Mouse (Mus musculus) forebrain, embryonic 11.5 days (tissue): Measurements from ENCODE around the gene Cpa3. TPM values are rescaled to one million over a fixed set of nuclear protein-coding genes. Genes with fewer than 3 reads are reported as not detected.

Experiments
- ATAC-seq: fragments of 200-750 bp; cut with Nextera tagmentation; replicated peaks from 2 replicates; pipeline ENCODE4 v1.8.0; 2017; ENCODE audit warnings: moderate TSS enrichment; ENCODE audit not compliant: low FRiP score
- DNase-seq: peaks from one replicate; pipeline ENCODE4 v3.0.0-alpha.2; 2017; ENCODE audit warnings: low spot score
- H3K27ac ChIP-seq: fragments of 300-500 bp; sonication (generic); 2 replicates; pipeline ENCODE4 v1.5.1; 2014; ENCODE audit warnings: low read depth, low read length
- H3K27me3 ChIP-seq: fragments of 300-500 bp; sonication (generic); 2 replicates; pipeline ENCODE4 v1.6.1; 2014; ENCODE audit warnings: mild to moderate bottlenecking, low read length, mixed read lengths; ENCODE audit not compliant: control insufficient read depth, insufficient read depth
- H3K36me3 ChIP-seq: fragments of 300-500 bp; sonication (generic); 2 replicates; pipeline ENCODE4 v1.6.1; 2014; ENCODE audit warnings: mild to moderate bottlenecking, low read length, moderate library complexity, mixed read lengths; ENCODE audit not compliant: control insufficient read depth, insufficient read depth
- H3K4me1 ChIP-seq: fragments of 300-500 bp; sonication (generic); replicated peaks from 2 replicates; pipeline ENCODE4 v1.6.1; 2014; ENCODE audit warnings: low read length, mixed read lengths; ENCODE audit not compliant: control insufficient read depth, insufficient read depth
- H3K4me2 ChIP-seq: fragments of 300-500 bp; sonication (generic); 2 replicates; pipeline ENCODE4 v1.6.1; 2014; ENCODE audit warnings: low read depth, mild to moderate bottlenecking, low read length, moderate library complexity, mixed read lengths; ENCODE audit not compliant: severe bottlenecking
- H3K4me3 ChIP-seq: fragments of 300-500 bp; sonication (generic); 2 replicates; pipeline ENCODE4 v1.5.1; 2014; ENCODE audit warnings: low read depth, low read length
- H3K9ac ChIP-seq: fragments of 300-500 bp; sonication (generic); 2 replicates; pipeline ENCODE4 v1.6.1; 2014; ENCODE audit warnings: low read length
- H3K9me3 ChIP-seq: fragments of 300-500 bp; sonication (generic); 2 replicates; pipeline ENCODE4 v1.6.1; 2016; ENCODE audit warnings: low read length, mixed read lengths; ENCODE audit not compliant: control insufficient read depth
- WGBS: fragments of 180-500 bp; shearing (Covaris S2); extraction: QIAGEN DNeasy Blood & Tissue Kit; methylation state at CpG from one replicate; pipeline ENCODE4 v1.1.7; 2014; 5-methylcytosine and 5-hydroxymethylcytosine counted together
- microRNA-seq: library from miRNA; unstranded; fragments of <30 nt; microRNA quantifications from one replicate; pipeline ENCODE4, GENCODE M21; 2016; ENCODE audit not compliant: insufficient number of aligned reads
- polyA plus RNA-seq: library from polyadenylated mRNA; unstranded; fragments of >200 nt; fragmentation: Nextera tagmentation; extraction: Ambion mirVana; gene quantifications from 2 replicates; pipeline ENCODE4 v1.2.1, GENCODE M21; 2014

The Cpa3 gene
- polyA plus RNA-seq, 1 experiment from 2014 or later, result 0.29 TPM

GRCm38 (mm10) chr3:20167487-20167886, 74.5 kb downstream of the Cpa3 start:
- Histone ChIP-seq H3K9ac (no peak overlapping the region), H3K27me3 (no peaks in the 10 kb centered on the region), H3K4me2 (no peak overlapping the region), H3K4me3 (no peak overlapping the region), H3K36me3 (no peaks in the 10 kb centered on the region), H3K4me1 (no peaks in the 10 kb centered on the region), H3K9me3 (no peaks in the 10 kb centered on the region), H3K27ac (no peak overlapping the region)
- DNase-seq (no peak), ATAC-seq (no peak)
- WGBS, result 87% methylated on average over 1 of the region's 1 CpGs

Small RNAs within 50 kb of the gene (microRNA-seq; reads per million reads assigned to microRNA genes)
- gene Mir7007, result not detected

Other genes starting within 250 kb of the Cpa3 start
- 11.8 and 13.7 TPM in 2 replicates for gene Hps3, start 206.9 kb downstream of the Cpa3 start, polyA plus RNA-seq
- gene Hltf, start 184.4 kb downstream of the Cpa3 start, polyA plus RNA-seq, result 22.0 and 25.9 TPM in 2 replicates
- 36.2 and 37.6 TPM in 2 replicates for gene Gyg, start 86.9 kb downstream of the Cpa3 start, polyA plus RNA-seq
- not detected in 2 replicates for gene Cpb1, start 33.6 kb upstream of the Cpa3 start, polyA plus RNA-seq
- gene Agtr1b, start 125.0 kb upstream of the Cpa3 start, polyA plus RNA-seq, result 0.15 TPM in 1 of 2 replicates, not detected in the other